Mouse (Mus musculus) left cerebral cortex, adult 2 months (tissue): ENCODE measurements around the gene Pum2. TPM values are rescaled to one million over a fixed set of nuclear protein-coding genes. Genes with fewer than 3 reads are reported as not detected.
"Not testable (repeated sequence)": the region's sequence is repeated elsewhere in the genome, so short reads cannot be mapped to it uniquely, and the experiment has no call there.

ENCODE experiments used
- DNase-seq, 2 experiments: peaks; one replicate each; pipeline ENCODE4 v3.0.0; 2021 to 2022; ENCODE audit warnings: low spot score in 2 of 2, mixed read lengths in 1 of 2; ENCODE audit errors: extremely low spot score in 1 of 2
- H3K27ac ChIP-seq: fragments of 200-600 bp; 2 replicates; pipeline ENCODE4 v1.8.1; 2022
- H3K4me3 ChIP-seq: fragments of 200-600 bp; 2 replicates; pipeline ENCODE4 v1.8.1; 2022
- CTCF ChIP-seq: fragments of 200-600 bp; IDR thresholded peaks from 2 replicates; pipeline ENCODE4 v1.8.1; 2022; ENCODE audit warnings: antibody characterized with exemption, mild to moderate bottlenecking, moderate library complexity
- intact Hi-C: fragments of 180-260 bp; cut with DNase I; formaldehyde crosslinking; loops from one replicate; pipeline ENCODE4 v1.15.1; 2025
- total RNA-seq, 2 experiments: library from RNA; stranded (reverse); gene quantifications; 2 replicates each; pipeline ENCODE4 v1.2.3; 2021

The Pum2 gene
- total RNA-seq, 2 experiments from 2014 or later: 193 to 209 TPM

- intact Hi-C loops: loop anchor here (1.0 to 10.0 kb wide), 2 partner anchors 33 to 350 kb away; no protein-coding TSS in a partner anchor
- H3K4me3 ChIP-seq: peak overlapping the region; percentile 88
- DNase-seq: peak; percentile 49 to 60
- no peak for TF ChIP-seq CTCF
- peak overlapping the region; percentile 92 for H3K27ac ChIP-seq
These were observed 487 bp downstream of the Pum2 start for GRCm38 (mm10) chr12:8674377-8674864.

DNA sequence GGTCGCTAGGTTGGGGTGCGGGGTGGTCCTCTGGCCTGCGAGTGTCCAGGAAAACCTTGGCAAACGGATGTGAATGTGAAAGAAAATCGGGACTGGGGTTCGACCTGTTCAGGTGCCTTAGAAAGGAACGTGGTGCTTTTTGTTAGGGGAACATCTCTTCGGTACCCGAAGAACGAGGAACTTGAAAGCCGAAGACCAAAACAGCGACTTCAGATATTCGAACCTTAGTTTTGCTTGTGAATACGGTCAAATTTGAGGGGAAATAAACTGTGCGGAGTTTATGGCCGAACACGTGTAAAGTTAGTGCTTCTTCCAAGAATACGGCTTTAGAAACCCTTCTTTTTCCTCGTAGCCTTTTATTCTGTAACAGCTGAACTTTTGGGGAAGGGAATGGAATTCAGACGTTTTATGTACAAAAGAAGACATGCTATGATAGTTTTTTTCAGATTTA is 982 bp downstream of the Pum2 start:
- no peak for DNase-seq
- TF ChIP-seq CTCF: no peak
- Histone ChIP-seq H3K27ac (peak overlapping the region; percentile 92), H3K4me3 (peak overlapping the region; percentile 88)
- intact Hi-C loops: loop anchor here (1.0 to 10.0 kb wide), 2 partner anchors 34 to 350 kb away; no protein-coding TSS in a partner anchor

DNA sequence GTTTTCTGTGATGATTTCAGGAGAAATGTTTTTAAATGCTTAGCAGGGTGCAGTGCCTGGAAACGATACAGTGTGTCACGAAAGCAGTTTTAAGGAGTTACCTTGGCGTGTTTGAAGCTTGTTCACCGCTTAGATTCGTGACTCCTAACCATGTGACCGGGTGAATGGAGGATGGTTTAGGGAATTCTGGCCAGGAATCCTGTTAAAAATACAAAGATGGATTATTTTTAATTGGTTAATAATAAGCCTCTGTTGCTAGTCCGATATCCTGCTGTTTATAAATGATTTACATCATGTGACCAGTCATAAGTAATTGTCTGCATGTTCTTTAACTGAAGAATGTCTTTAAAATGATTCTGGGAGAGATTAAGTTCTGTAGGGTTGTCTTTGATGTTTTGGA is 1.4 kb downstream of the Pum2 start:
- no peak for TF ChIP-seq CTCF
- DNase-seq: no peak
- Histone ChIP-seq H3K4me3 (peak overlapping the region; percentile 88), H3K27ac (no peak overlapping the region; the same call in 1 of the 2 replicates)
- intact Hi-C loops: loop anchor here (10.0 kb wide), 1 partner anchor 351 kb away; no protein-coding TSS in a partner anchor

DNA sequence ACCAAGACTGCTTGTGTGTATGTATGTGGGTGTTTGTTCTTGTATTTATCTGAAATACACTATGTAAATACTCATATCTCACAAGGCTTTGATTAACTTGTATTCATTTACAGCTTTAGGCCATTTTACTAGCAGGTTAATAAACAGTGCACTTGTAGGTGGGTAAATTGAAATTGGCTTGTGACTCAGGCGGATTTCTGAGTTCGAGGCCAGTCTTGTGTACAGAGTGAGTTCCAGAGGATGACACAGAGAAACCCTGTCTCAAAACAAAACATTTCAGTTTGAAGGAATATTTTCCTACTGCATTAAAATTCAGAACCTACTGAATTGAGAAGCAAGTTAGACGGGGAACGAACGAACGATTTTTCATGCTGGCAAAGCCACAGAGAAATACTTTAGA is 2.4 kb downstream of the Pum2 start:
- Histone ChIP-seq H3K27ac (no peak overlapping the region), H3K4me3 (no peak overlapping the region)
- intact Hi-C loops: loop anchor here (10.0 kb wide), 1 partner anchor 352 kb away; no protein-coding TSS in a partner anchor

GRCm38 (mm10) chr12:8677926-8678325 is 4.0 kb downstream of the Pum2 start:
- Histone ChIP-seq H3K27ac (no peak overlapping the region), H3K4me3 (no peak overlapping the region)
- DNase-seq: no peak
- intact Hi-C loops: loop anchor here (10.0 kb wide), 1 partner anchor 353 kb away; no protein-coding TSS in a partner anchor
- no peak for TF ChIP-seq CTCF

More for the DNA sequence above, 2.4 kb downstream of the Pum2 start:
- no peak for DNase-seq
- TF ChIP-seq CTCF: no peak

- no peak for TF ChIP-seq CTCF
- no peak overlapping the region for H3K27ac ChIP-seq
- intact Hi-C loops: no loop called here
- DNase-seq: no peak
- no peak overlapping the region for H3K4me3 ChIP-seq
These were observed 10.3 kb downstream of the Pum2 start for GRCm38 (mm10) chr12:8684200-8684599.

DNA sequence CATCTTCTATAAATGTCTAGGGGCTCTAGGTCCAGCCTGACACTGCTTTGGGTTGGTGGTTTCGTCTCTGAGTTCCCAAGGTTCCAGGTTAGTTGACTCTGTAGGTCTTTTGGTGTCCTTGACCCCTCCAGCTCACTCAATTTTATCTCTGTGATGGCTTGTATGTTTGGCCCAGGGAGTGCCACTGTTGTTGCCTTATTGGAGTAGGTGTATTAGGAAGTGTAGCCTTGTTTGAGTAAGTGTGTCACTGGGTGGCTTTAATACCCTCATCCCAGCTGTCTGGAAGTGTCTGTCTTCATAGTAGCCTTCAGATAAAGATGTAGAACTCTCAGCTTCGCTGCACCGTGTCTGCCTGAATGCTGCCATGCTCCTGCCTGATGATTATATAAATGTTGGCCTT is 11.1 kb downstream of the Pum2 start:
- intact Hi-C loops: no loop called here
- H3K4me3 ChIP-seq: no peak overlapping the region
- H3K27ac ChIP-seq: no peak overlapping the region
- no peak for TF ChIP-seq CTCF
- DNase-seq: no peak

DNA sequence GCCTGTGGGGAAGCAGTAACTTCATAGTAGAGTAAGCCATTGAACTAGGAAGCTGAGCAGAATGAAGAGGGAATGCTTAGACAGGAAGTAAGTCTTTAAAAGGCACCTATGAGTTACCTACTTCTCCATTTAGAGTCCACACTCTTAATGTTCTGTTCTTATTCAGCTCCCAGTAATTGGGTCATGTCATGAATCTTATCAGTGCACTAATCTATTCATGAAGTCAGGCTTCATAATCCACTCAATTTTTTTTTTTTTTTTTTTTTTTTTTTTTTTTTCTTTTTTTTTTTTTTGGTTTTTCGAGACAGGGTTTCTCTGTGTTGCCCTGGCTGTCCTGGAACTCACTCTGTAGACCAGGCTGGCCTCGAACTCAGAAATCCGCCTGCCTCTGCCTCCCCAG is 15.9 kb downstream of the Pum2 start:
- intact Hi-C loops, DNase-seq, H3K27ac ChIP-seq: not testable (repeated sequence)

DNA sequence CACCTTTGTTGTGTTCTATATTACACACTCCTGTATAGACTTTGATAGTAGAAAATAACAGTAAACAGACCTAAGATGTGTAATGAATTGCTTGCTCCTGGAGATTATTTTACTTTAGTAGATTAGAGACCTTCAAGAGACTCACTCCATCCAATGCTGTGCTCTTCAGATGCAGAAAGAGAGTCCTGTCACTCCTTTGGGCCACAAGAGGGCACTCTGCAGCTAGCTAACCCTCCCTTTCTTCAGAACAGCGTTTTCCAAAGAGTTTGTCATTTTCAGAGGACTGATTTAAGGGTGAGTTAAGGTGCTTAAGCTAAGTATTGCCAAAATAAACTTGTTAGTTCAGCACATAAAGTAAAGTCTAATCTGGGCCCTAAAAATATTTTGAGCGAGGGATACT is 25.0 kb downstream of the Pum2 start:
- DNase-seq: no peak
- no peak overlapping the region for H3K4me3 ChIP-seq
- TF ChIP-seq CTCF: peak; percentile 81
- intact Hi-C loops: no loop called here
- no peak overlapping the region for H3K27ac ChIP-seq

More for the DNA sequence above, 15.9 kb downstream of the Pum2 start:
- not testable (repeated sequence) for H3K4me3 ChIP-seq

DNA sequence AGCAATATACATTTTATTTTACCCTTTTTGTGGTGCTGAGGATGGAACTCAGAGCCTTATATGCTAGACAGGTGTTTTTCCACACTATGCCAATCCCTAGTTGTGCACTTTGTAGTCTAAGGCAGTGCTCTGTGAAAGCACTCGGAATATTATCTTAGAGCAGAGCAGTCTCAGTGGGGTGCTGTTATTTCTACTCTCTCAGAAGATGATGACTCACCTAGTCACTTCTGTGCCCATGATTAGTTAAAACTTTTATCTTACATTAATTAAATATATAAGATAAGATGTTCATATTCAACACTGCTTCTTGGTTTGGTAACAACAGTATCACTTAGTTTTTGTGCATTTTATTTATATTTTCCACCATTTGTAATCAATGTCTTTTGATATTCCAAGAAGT is 30.1 kb downstream of the Pum2 start:
- H3K4me3 ChIP-seq: no peak overlapping the region
- TF ChIP-seq CTCF: no peak
- H3K27ac ChIP-seq: no peak overlapping the region
- intact Hi-C loops: no loop called here
- DNase-seq: no peak

DNA sequence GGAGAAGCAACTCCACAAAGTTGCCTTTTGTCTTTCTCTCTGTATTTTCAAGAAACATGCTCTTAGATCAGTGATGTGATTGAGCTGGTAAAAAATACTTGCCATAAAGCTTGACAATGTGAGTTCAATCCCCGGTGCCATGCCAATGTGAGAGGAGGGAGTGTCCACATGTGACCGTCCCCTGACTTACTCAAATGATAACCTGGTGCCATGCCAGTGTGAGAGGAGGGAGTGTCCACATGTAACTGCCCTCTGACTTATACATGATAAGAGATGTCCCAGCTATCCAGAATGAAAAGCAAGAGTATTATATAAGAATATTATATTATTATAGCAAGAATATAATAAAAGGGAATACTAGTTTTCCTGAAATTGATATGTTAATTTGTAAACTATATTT is 34.9 kb downstream of the Pum2 start:
- intact Hi-C loops: no loop called here
- no peak for DNase-seq
- no peak overlapping the region for H3K4me3 ChIP-seq
- no peak for TF ChIP-seq CTCF
- H3K27ac ChIP-seq: no peak overlapping the region

GRCm38 (mm10) chr12:8712665-8713064 is 38.7 kb downstream of the Pum2 start:
- no peak for DNase-seq
- intact Hi-C loops: no loop called here
- TF ChIP-seq CTCF: no peak
- H3K27ac ChIP-seq: no peak overlapping the region
- no peak overlapping the region for H3K4me3 ChIP-seq

GRCm38 (mm10) chr12:8716093-8716492 is 42.2 kb downstream of the Pum2 start:
- TF ChIP-seq CTCF: no peak
- intact Hi-C loops: no loop called here
- Histone ChIP-seq H3K4me3 (no peak overlapping the region), H3K27ac (no peak overlapping the region)
- DNase-seq: no peak
